7 mouse cellular contexts compared by ENCODE assay signal in genomic region chr1:38664777-38665176, GRCm38 (mm10). TPM values are rescaled to one million over a fixed set of nuclear protein-coding genes. Genes with fewer than 3 reads are reported as not detected.
DNase-seq lines count a peak whose midpoint lies in the region; ATAC-seq and TF ChIP-seq lines count a peak whose summit lies in the region.

Gene Aff3, minus strand, starts transcription at chr1:38664955.

- H3K27ac ChIP-seq in forebrain, embryonic 16.5 days (ENCODE audit: low read length): no peak within 1 kb of the TSS
- no peak within 1 kb of the TSS for H3K27ac ChIP-seq in liver, adult 2 months (replicated peaks; ENCODE audit: insufficient read depth, low read depth, low read length)
- no peak within 1 kb of the TSS for H3K27ac ChIP-seq in olfactory bulb, adult 2 months (ENCODE audit: insufficient read depth, low read depth, low read length)

- H3K4me3 ChIP-seq in forebrain, embryonic 16.5 days (replicated peaks; ENCODE audit: low read length): no peak within 1 kb of the TSS
- H3K4me3 ChIP-seq in liver, adult 2 months (ENCODE audit: insufficient read depth, low read depth, low read length): no peak within 1 kb of the TSS
- no peak within 1 kb of the TSS for H3K4me3 ChIP-seq in olfactory bulb, adult 2 months (ENCODE audit: insufficient read depth, low read depth, low read length)

- H3K36me3 ChIP-seq in forebrain, embryonic 16.5 days (ENCODE audit: control insufficient read depth, insufficient read depth): no peaks in the 10 kb centered on the region
- no peaks in the 10 kb centered on the region for H3K36me3 ChIP-seq in liver, adult 2 months (ENCODE audit: control insufficient read depth, insufficient read depth, low read length)

- TF ChIP-seq CTCF in liver, adult 2 months (IDR thresholded peaks at IDR 0.05; ENCODE audit: low read depth, low read length): no peak
- TF ChIP-seq CTCF in olfactory bulb, adult 2 months (IDR thresholded peaks at IDR 0.05; ENCODE audit: insufficient read depth, low read depth, low read length): no peak

- no peak within 1 kb of the TSS for H3K9ac ChIP-seq in forebrain, embryonic 16.5 days (replicated peaks; ENCODE audit: low read depth, low read length)
- no peak within 1 kb of the TSS for H3K9ac ChIP-seq in liver, adult 2 months (ENCODE audit: low read depth, low read length)

- H3K9me3 ChIP-seq in forebrain, embryonic 16.5 days (ENCODE audit: control insufficient read depth, low read length): no peaks in the 10 kb centered on the region

- no peak for TF ChIP-seq POLR2A in liver, adult 2 months (IDR thresholded peaks at IDR 0.05; ENCODE audit: extremely low read depth, insufficient read depth, low read length)
- TF ChIP-seq POLR2A in olfactory bulb, adult 2 months (IDR thresholded peaks at IDR 0.05; ENCODE audit: insufficient read depth, low read depth, low read length): no peak

- H3K4me1 ChIP-seq in forebrain, embryonic 16.5 days (replicated peaks; ENCODE audit: control insufficient read depth, insufficient read depth, low read length): no peaks in the 10 kb centered on the region
- H3K4me1 ChIP-seq in liver, adult 2 months (ENCODE audit: control insufficient read depth, insufficient read depth, low read length): no peaks in the 10 kb centered on the region
- H3K4me1 ChIP-seq in olfactory bulb, adult 2 months (ENCODE audit: control insufficient read depth, insufficient read depth, low read length): no peaks in the 10 kb centered on the region

- 92% methylated on average over 13 of the region's 13 CpGs for WGBS in forebrain, embryonic 16.5 days
- WGBS in liver, adult 2 months: 78% methylated on average over 13 of the region's 13 CpGs
- 88% methylated on average over 13 of the region's 13 CpGs for WGBS in olfactory bulb, adult 2 months

- no peaks in the 10 kb centered on the region for H3K79me2 ChIP-seq in liver, adult 2 months (ENCODE audit: control insufficient read depth, insufficient read depth, low read length)

- ATAC-seq in forebrain, embryonic 16.5 days: no peak

- H3K4me2 ChIP-seq in forebrain, embryonic 16.5 days (ENCODE audit: low read length): no peak within 1 kb of the TSS

- DNase-seq in 416B (ENCODE audit: low read depth) (peak; percentile 78), A20 (ENCODE audit: low read depth, low spot score) (peak; percentile 93)
- peak; percentile 6 for DNase-seq in liver, adult 2 months (ENCODE audit: extremely low read depth, low read depth, low spot score)
- DNase-seq in cerebellum, postnatal 25 days: no peak
- no peak for DNase-seq in adrenal gland, adult 8-10 months

- H3K27me3 ChIP-seq in forebrain, embryonic 16.5 days (replicated peaks; ENCODE audit: control insufficient read depth, insufficient read depth, low read length): no peaks in the 10 kb centered on the region
- H3K27me3 ChIP-seq in liver, adult 2 months (ENCODE audit: control insufficient read depth, insufficient read depth, low read length): no peaks in the 10 kb centered on the region

RNA-seq across cellular contexts. Expression of gene Aff3, which starts in this region (rescaled TPM):
- polyA plus RNA-seq in forebrain, embryonic 16.5 days (2015; fragmentation: Nextera tagmentation; extraction: Ambion mirVana): 16.9 and 22.4 TPM in 2 replicates
- total RNA-seq in liver, adult 2 months (2014; rRNA removed): 0.18 and 0.34 TPM in 2 replicates
- polyA plus RNA-seq in liver, adult 2 months (2012; rRNA removed): 0.21 and 0.28 TPM in 2 replicates
- not detected in 2 replicates for polyA plus RNA-seq in olfactory bulb, adult 2 months (2012; ENCODE audit: insufficient read depth, insufficient read length, low replicate concordance, missing spikeins)
- total RNA-seq in adrenal gland, adult 8-10 months (2022): 1 to 10 TPM; 3.0 to 5.3 (median 4.0) TPM

Comparison
In these comparisons a context has a peak if more than half of its experiments do, and no peak if none do; other contexts are left out.
1. RNA of gene Aff3 (polyA plus RNA-seq): not detected in olfactory bulb, adult 2 months and 16.9 to 22.4 TPM in forebrain, embryonic 16.5 days; 0.21 to 0.28 TPM in liver, adult 2 months; every median in the first group is over 10 times any median in the second.
2. Peak in DNase-seq in liver, adult 2 months; RNA of the gene not detected or under 1 TPM.
3. DNase-seq: peak in 416B (single experiment) and A20 (single experiment); none in cerebellum, postnatal 25 days (0 of 2) and adrenal gland, adult 8-10 months (single experiment).